ENCODE assay signal across 13 mouse cellular contexts in the genomic region with DNA sequence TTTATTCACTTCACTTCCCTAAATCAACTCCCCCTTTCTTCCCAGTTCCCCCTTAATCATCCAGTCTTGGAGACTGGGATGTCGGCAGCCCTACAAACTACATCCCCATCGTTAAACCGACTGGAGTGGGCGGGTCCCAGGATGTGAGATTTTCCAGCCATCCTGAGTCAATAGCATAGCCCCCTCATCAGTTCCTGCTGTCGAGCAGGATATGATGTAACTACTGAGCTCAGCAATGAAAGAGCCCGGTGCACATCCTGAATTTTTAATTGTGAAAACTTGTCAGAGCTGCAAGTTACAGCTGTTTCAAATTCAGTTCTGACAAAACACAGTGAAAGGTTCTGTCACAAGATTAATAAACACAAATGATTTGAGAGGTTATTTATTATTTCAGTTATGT.
DNase-seq lines count a peak whose midpoint lies in the region; ATAC-seq lines count a peak whose summit lies in the region.
"Had no signal": no experiment of that assay in that cellular context is flagged by ENCODE, and none has a peak within 500 bp of the region (broad histone marks: within the 10 kb centered on the region; RNA-seq: fewer than 3 reads in every experiment).

No protein-coding gene starts in this region.

- DNase-seq in kidney, postnatal 10 days: peak; percentile 25
- DNase-seq in kidney, adult 18-20 months: no peak
- DNase-seq in 3T3-L1 (ENCODE audit: low read depth, low spot score): peak; percentile 44
- DNase-seq in MN1 (ENCODE audit: low spot score): peak; percentile 74
- no peak for DNase-seq in layer of hippocampus, adult 18-20 months (ENCODE audit: low spot score in 2 of 2)
- DNase-seq in layer of hippocampus, adult 8-10 months (ENCODE audit: low spot score in 2 of 2): no peak
- DNase-seq: adrenal gland, postnatal 25 days; cerebellum, adult 9-10 months; gastrocnemius, postnatal 10 days; heart, adult 18-20 months had no signal

- peak; percentile 52 to 72; a peak in 1 of 4 replicates for ATAC-seq in hematopoietic stem cell, adult 5-6 weeks (replicated peaks in 1 of 2; ENCODE audit: insufficient read depth in 1 of 2, low FRiP score in 2 of 2, low TSS enrichment in 1 of 2, low read depth in 1 of 2, poor library complexity in 2 of 2, severe bottlenecking in 2 of 2)
- ATAC-seq: hindbrain, postnatal 0 days; intestine, embryonic 16.5 days had no signal

Comparison
In these comparisons a context has a peak if more than half of its experiments do, and no peak if none do; other contexts are left out.
1. DNase-seq: peak in kidney, postnatal 10 days (single experiment), 3T3-L1 (single experiment) and MN1 (single experiment); none in kidney, adult 18-20 months (single experiment), layer of hippocampus, adult 18-20 months (0 of 2) and layer of hippocampus, adult 8-10 months (0 of 2).